Mouse (Mus musculus) forebrain, embryonic 11.5 days (tissue): ENCODE measurements around the gene Atl1. TPM values are rescaled to one million over a fixed set of nuclear protein-coding genes. Genes with fewer than 3 reads are reported as not detected.

Experiments used
- ATAC-seq: fragments of 200-750 bp; cut with Nextera tagmentation; replicated peaks from 2 replicates; pipeline ENCODE4 v1.8.0; 2017; ENCODE audit warnings: moderate TSS enrichment; ENCODE audit not compliant: low FRiP score
- DNase-seq: peaks from one replicate; pipeline ENCODE4 v3.0.0-alpha.2; 2017; ENCODE audit warnings: low spot score
- H3K27ac ChIP-seq: fragments of 300-500 bp; sonication (generic); 2 replicates; pipeline ENCODE4 v1.5.1; 2014; ENCODE audit warnings: low read depth, low read length
- H3K27me3 ChIP-seq: fragments of 300-500 bp; sonication (generic); 2 replicates; pipeline ENCODE4 v1.6.1; 2014; ENCODE audit warnings: mild to moderate bottlenecking, low read length, mixed read lengths; ENCODE audit not compliant: control insufficient read depth, insufficient read depth
- H3K36me3 ChIP-seq: fragments of 300-500 bp; sonication (generic); 2 replicates; pipeline ENCODE4 v1.6.1; 2014; ENCODE audit warnings: mild to moderate bottlenecking, low read length, moderate library complexity, mixed read lengths; ENCODE audit not compliant: control insufficient read depth, insufficient read depth
- H3K4me1 ChIP-seq: fragments of 300-500 bp; sonication (generic); replicated peaks from 2 replicates; pipeline ENCODE4 v1.6.1; 2014; ENCODE audit warnings: low read length, mixed read lengths; ENCODE audit not compliant: control insufficient read depth, insufficient read depth
- H3K4me2 ChIP-seq: fragments of 300-500 bp; sonication (generic); 2 replicates; pipeline ENCODE4 v1.6.1; 2014; ENCODE audit warnings: low read depth, mild to moderate bottlenecking, low read length, moderate library complexity, mixed read lengths; ENCODE audit not compliant: severe bottlenecking
- H3K4me3 ChIP-seq: fragments of 300-500 bp; sonication (generic); 2 replicates; pipeline ENCODE4 v1.5.1; 2014; ENCODE audit warnings: low read depth, low read length
- H3K9ac ChIP-seq: fragments of 300-500 bp; sonication (generic); 2 replicates; pipeline ENCODE4 v1.6.1; 2014; ENCODE audit warnings: low read length
- H3K9me3 ChIP-seq: fragments of 300-500 bp; sonication (generic); 2 replicates; pipeline ENCODE4 v1.6.1; 2016; ENCODE audit warnings: low read length, mixed read lengths; ENCODE audit not compliant: control insufficient read depth
- whole genome bisulfite sequencing: fragments of 180-500 bp; shearing (Covaris S2); extraction: QIAGEN DNeasy Blood & Tissue Kit; methylation state at CpG from one replicate; pipeline ENCODE4 v1.1.7; 2014; 5-methylcytosine and 5-hydroxymethylcytosine counted together
- polyA plus RNA-seq: library from polyadenylated mRNA; unstranded; fragments of >200 nt; fragmentation: Nextera tagmentation; extraction: Ambion mirVana; gene quantifications from 2 replicates; pipeline ENCODE4 v1.2.1, GENCODE M21; 2014

Atl1 gene
- polyA plus RNA-seq, 1 experiment from 2014 or later, result 29.8 TPM

DNA sequence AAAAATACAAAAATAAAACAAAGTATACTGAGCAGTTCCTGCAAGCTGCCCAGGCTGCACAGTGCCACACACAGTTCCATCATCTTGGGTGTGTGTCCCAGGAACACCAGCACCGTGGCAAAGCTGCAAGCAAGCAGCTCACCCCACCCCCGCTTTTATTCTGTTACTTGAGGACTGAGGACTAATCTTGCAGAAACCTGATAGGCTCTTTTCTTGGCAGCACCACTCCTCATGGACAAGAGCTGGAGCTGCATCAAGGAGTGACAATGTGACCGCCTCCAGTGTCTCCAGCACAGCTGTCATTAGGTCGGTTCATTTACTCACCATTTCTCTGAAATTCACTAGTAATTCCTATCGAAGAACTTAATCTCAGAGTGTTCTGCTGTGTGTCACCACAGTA lies 75.7 kb downstream of the Atl1 start:
- ATAC-seq, result no peak

DNA sequence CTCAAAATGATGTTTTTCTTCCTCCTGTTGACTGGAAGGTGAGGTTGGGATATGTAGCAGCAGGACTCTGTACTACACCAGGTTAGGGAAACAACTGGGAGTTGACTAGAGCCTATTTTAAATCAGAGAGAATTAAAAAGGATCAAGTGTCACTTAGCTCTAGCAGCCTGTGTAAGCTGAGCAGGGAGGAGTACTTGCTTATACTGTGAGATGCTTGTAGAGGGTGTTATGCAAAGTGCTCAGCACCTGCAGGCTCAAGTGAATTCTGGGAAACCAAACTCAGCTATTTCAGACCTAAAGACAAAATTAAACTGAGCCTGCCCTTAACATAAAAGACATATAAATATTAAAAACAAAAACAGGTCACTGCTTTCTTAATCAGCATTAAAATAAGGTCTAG lies 81.3 kb downstream of the Atl1 start:
- Histone ChIP-seq H3K27ac (no peak overlapping the region), H3K9me3 (no peaks in the 10 kb centered on the region), H3K4me2 (no peak overlapping the region), H3K36me3 (no peaks in the 10 kb centered on the region; the same call in 1 of the 2 replicates), H3K4me3 (no peak overlapping the region), H3K27me3 (no peaks in the 10 kb centered on the region), H3K4me1 (no peaks in the 10 kb centered on the region), H3K9ac (no peak overlapping the region)
- DNase-seq, result no peak
- ATAC-seq, result no peak

More for the DNA sequence above, 75.7 kb downstream of the Atl1 start:
- H3K4me2 ChIP-seq, result no peak overlapping the region
- H3K36me3 ChIP-seq, result peaks cover 1% of the 10 kb centered on the region; the same call in 1 of the 2 replicates
- 77% methylated on average over 5 of the region's 5 CpGs for WGBS
- no peaks in the 10 kb centered on the region for H3K9me3 ChIP-seq
- no peak for DNase-seq
- no peak overlapping the region for H3K9ac ChIP-seq
- H3K4me3 ChIP-seq, result no peak overlapping the region
- H3K27me3 ChIP-seq, result no peaks in the 10 kb centered on the region
- no peak overlapping the region for H3K27ac ChIP-seq
- H3K4me1 ChIP-seq, result no peaks in the 10 kb centered on the region

DNA sequence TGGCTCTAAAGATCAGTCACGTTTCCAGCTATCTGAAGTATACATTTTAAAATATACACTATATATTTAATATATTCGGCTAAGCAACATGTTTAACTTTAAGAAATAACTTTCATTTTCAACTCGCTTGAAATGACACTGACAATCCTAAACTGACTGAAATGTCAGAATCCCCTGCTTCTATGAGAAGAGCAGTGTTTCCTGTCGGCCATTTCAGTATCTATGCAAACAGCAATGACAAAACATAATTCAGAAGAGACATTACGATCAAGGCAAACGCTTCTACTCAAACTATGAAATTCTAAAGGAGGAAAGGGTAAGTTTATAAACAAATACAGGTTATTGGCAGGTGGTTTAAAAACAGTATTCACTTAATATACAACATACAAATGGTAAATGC lies 84.3 kb downstream of the Atl1 start:
- H3K4me2 ChIP-seq, result no peak overlapping the region
- ATAC-seq, result no peak
- no peak overlapping the region for H3K9ac ChIP-seq
- H3K4me3 ChIP-seq, result no peak overlapping the region
- H3K27me3 ChIP-seq, result no peaks in the 10 kb centered on the region
- H3K27ac ChIP-seq, result no peak overlapping the region
- 92% methylated on average over 6 of the region's 6 CpGs for WGBS
- H3K36me3 ChIP-seq, result no peaks in the 10 kb centered on the region; the same call in 1 of the 2 replicates
- no peaks in the 10 kb centered on the region for H3K9me3 ChIP-seq
- no peaks in the 10 kb centered on the region for H3K4me1 ChIP-seq
- no peak for DNase-seq

DNA sequence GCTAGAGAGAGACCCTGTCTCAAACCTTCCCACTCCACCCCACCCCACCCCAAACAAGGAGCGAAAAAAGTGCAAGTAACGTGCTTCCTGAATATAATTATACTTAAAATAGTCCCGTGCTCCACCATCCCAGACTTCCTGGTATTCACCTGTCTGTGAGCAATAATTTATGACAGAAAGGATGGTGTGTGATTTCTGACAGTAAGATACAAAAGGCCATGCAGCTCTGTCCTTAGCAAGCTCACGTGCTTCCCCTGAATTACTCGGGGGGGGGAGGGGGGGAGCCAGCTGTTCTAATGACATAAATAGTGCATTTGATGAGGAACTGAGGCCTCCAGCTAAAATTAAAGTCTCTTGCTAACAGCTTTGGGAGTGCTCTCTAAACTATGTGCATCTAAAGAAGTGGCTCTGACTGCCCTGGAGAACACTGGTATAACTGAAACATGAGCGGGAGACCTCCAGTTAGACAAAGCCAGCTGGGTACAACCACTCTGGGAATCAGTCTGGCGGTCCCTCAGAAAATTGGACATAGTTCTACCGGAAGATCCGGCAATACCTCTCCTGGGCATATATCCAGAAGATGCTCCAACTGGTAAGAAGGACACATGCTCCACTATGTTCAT lies 85.1 kb downstream of the Atl1 start:
- no peak overlapping the region for H3K27ac ChIP-seq
- no peak overlapping the region for H3K4me2 ChIP-seq
- DNase-seq, result no peak
- H3K4me3 ChIP-seq, result no peak overlapping the region
- no peaks in the 10 kb centered on the region for H3K4me1 ChIP-seq
- H3K9me3 ChIP-seq, result no peaks in the 10 kb centered on the region
- no peak overlapping the region for H3K9ac ChIP-seq
- no peak for ATAC-seq
- WGBS, result 83% methylated on average over 9 of the region's 9 CpGs
- no peaks in the 10 kb centered on the region for H3K27me3 ChIP-seq
- no peaks in the 10 kb centered on the region; the same call in 1 of the 2 replicates for H3K36me3 ChIP-seq

DNA sequence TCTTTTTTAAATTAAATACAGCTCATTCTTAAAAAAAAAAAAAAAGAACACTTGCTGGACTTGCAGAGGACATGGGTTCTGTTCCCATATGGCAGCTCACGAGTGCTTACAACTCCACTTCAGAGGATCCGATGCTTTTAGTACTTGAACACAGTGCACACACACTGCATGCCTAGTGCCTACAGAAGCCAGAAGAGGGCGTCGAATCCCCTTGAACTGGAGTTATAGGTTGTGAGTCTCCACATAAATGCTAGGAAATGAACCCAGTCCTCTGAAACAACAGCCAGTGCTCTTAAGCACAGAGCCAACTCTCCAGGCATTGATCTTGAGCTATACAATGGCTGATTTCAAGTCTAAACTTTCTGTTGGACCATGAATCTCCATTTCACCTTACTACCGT lies 90.5 kb downstream of the Atl1 start:
- peak; percentile 51 for DNase-seq
- Histone ChIP-seq H3K36me3 (no peaks in the 10 kb centered on the region; the same call in 1 of the 2 replicates), H3K4me2 (no peak overlapping the region), H3K9me3 (no peaks in the 10 kb centered on the region), H3K9ac (no peak overlapping the region), H3K27ac (no peak overlapping the region), H3K4me3 (no peak overlapping the region), H3K4me1 (no peaks in the 10 kb centered on the region), H3K27me3 (no peaks in the 10 kb centered on the region)
- ATAC-seq, result no peak
- WGBS, result 67% methylated on average over 5 of the region's 5 CpGs

DNA sequence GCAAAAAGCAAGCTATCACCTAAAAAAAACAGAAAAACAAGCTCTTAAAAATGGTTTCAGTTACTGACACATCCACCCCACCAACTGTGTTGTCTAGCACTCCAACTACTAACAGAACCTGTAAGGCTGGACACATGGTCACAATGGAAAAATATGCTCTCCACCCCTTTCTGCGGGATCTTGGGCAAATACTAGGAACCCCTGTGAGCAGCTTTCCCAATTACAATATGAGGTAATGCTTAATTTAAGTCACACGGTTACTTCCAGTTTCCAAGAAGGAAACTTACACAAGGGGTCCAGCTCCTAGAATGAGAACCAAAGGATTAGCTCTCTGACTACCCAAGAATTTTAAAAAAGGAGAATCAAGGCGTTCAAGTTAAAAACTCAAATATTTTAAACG lies 93.1 kb downstream of the Atl1 start:
- 38% methylated on average over 4 of the region's 4 CpGs for WGBS
- no peaks in the 10 kb centered on the region; the same call in 1 of the 2 replicates for H3K36me3 ChIP-seq
- no peak overlapping the region for H3K27ac ChIP-seq

DNA sequence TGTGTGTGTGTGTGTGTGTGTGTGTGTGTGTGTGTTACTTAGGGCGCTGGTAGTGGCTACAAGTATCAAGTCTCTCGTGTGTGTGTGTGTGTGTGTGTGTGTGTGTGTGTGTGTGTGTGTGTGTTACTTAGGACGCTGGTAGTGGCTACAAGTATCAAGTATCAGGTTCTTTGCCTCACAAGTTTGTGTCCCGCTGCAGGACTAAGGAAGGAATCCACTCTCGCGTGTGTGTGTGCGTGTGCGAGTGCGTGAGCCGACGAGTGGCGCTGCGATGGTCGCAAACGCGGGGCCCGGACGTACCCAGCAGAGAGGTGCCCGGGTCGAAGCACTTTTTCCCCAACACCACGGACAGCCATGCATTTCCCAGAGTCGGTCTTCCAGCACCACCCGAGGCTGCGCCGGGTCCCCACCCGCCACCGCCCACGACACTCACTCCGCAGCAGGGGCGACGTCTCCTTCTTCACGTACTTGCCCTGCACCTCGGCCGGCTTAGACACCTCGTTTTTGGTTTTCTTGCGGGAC lies 93.9 kb downstream of the Atl1 start:
- DNase-seq, result peak; percentile 78
- peak overlapping the region; percentile 89 for H3K4me3 ChIP-seq
- peak overlapping the region; percentile 60 for H3K4me2 ChIP-seq
- H3K9ac ChIP-seq, result peak overlapping the region; percentile 95
- H3K27ac ChIP-seq, result peak overlapping the region; percentile 70
- no peaks in the 10 kb centered on the region for H3K9me3 ChIP-seq
- peak; percentile 63 for ATAC-seq
- WGBS, result under 1% methylated on average over 36 of the region's 36 CpGs
- no peaks in the 10 kb centered on the region for H3K27me3 ChIP-seq
- no peaks in the 10 kb centered on the region; the same call in 1 of the 2 replicates for H3K36me3 ChIP-seq
- H3K4me1 ChIP-seq, result no peaks in the 10 kb centered on the region

More for the DNA sequence above, 93.1 kb downstream of the Atl1 start:
- H3K9me3 ChIP-seq, result no peaks in the 10 kb centered on the region
- H3K4me1 ChIP-seq, result no peaks in the 10 kb centered on the region
- ATAC-seq, result no peak
- no peak for DNase-seq
- H3K27me3 ChIP-seq, result no peaks in the 10 kb centered on the region
- peak overlapping the region; percentile 60 for H3K4me2 ChIP-seq
- peak overlapping the region; percentile 95; the same call in 1 of the 2 replicates for H3K9ac ChIP-seq
- peak overlapping the region; percentile 89 for H3K4me3 ChIP-seq

DNA sequence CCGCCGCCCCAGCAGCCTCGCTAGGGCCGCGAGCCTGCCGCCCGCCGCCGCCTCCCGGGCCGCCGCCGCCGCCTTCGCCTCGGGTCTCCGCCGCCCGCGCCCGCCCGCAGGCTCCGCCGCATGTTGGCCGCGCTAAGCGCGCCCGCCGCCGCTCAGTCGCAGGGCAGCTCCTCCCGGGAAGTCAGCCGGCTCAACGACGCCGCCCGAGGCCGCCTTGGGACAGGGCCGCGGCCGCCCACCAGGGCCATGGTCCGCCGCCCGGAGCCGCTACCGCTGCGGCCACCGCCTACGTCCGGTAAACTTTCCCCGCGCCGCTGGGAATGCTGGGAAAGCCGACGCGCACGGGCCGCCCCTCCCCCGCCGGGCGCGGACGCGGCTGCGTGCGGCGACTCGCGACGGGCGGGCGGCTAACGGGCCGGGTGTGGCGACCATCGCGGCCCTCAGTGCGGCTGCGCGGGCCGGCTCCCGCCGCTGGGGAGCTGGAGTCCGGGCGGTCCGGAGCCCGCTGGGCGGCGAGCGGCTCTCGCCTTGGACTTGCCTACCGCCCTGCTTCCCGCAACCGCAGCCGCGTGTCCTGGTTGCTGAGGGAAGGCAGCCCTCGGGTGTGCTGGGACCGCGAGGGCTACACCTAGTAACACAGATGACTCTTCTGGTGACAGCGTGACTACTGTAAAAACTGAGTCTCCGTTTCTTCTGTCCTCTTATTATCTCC lies 94.5 kb downstream of the Atl1 start, which contains the start of gene Sav1:
Gene Sav1 (minus strand): TSS at position 217 of the 712 bp plus-strand sequence.
- Histone ChIP-seq H3K27me3 (no peaks in the 10 kb centered on the region), H3K4me1 (no peaks in the 10 kb centered on the region), H3K27ac (peak within 1 kb of the TSS; percentile 70), H3K9me3 (no peaks in the 10 kb centered on the region), H3K36me3 (no peaks in the 10 kb centered on the region; the same call in 1 of the 2 replicates), H3K9ac (peak within 1 kb of the TSS; percentile 95), H3K4me3 (peak within 1 kb of the TSS; percentile 89), H3K4me2 (peak within 1 kb of the TSS; percentile 60)
- ATAC-seq (peak; percentile 92), DNase-seq (peak; percentile 93)
- WGBS, result under 1% methylated on average over 70 of the region's 102 CpGs
